Mouse (Mus musculus) embryonic fibroblast, embryonic 13.5 days (primary cell): ENCODE data around the gene P4ha1.

Experiments
- CTCF ChIP-seq: IDR thresholded peaks from 2 replicates; pipeline ENCODE4 v1.5.1; 2011; ENCODE audit warnings: mild to moderate bottlenecking, control low read depth, low read length, moderate library complexity, borderline replicate concordance; ENCODE audit not compliant: insufficient read depth
- POLR2A ChIP-seq: IDR thresholded peaks from 2 replicates; pipeline ENCODE4 v1.6.1; 2011; ENCODE audit warnings: low read depth, mild to moderate bottlenecking, control low read depth, low read length, moderate library complexity

GRCm38 (mm10) chr10:59311881-59312280 is 11.2 kb upstream of the P4ha1 start:
- no peak for TF ChIP-seq POLR2A
- no peak for TF ChIP-seq CTCF
